Mouse (Mus musculus): ENCODE results near the gene Smc3. TPM values are rescaled to one million over a fixed set of nuclear protein-coding genes. Genes with fewer than 3 reads are reported as not detected.
"Not testable (repeated sequence)": the region's sequence is repeated elsewhere in the genome, so short reads cannot be mapped to it uniquely, and the experiment has no call there.

Gene Smc3
- total RNA-seq, 1 experiment from 2014 or later, result 39.2 TPM

GRCm38 (mm10) chr19:53653624-53654467, 53.6 kb downstream of the Smc3 start:
- DNase-seq, result no peak

DNA sequence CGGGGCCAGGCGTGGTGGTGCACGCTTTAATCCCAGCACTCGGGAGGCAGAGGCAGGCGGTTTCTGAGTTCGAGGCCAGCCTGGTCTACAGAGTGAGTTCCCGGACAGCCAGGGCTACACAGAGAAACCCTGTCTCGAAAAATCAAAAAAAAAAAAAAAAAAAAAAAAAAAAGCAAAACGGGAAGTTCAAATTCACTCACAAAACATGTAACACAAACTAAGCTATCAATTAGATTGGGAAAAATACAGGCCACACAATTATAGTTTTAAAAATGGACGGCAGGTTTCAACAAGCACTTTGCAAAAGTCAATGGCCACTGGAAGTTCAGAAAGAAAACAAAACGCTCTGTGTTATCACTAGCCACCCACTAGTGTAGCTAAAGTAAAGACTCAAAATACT, 56.2 kb downstream of the Smc3 start:
- not testable (repeated sequence) for DNase-seq

DNA sequence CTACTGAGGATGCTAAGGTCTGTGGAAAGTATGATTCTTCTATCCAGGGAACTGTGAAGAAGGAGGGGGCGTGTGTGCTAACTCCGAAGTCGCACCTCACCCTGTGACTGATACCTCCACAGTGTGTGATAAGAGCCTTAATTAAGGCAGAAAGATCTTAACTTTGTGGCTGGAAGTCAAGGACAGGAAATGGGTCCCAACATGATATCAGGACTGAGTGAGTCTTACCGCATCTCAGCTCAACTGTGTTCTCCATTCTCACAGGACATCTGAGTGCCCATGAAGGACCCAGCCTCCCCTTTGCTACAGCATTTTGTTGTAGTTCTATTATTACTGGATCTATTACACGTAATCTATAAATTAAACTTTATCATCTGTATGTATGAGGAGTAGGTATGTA, 57.2 kb downstream of the Smc3 start:
- DNase-seq, result no peak

GRCm38 (mm10) chr19:53660722-53661420, 60.7 kb downstream of the Smc3 start:
- DNase-seq, result no peak

DNA sequence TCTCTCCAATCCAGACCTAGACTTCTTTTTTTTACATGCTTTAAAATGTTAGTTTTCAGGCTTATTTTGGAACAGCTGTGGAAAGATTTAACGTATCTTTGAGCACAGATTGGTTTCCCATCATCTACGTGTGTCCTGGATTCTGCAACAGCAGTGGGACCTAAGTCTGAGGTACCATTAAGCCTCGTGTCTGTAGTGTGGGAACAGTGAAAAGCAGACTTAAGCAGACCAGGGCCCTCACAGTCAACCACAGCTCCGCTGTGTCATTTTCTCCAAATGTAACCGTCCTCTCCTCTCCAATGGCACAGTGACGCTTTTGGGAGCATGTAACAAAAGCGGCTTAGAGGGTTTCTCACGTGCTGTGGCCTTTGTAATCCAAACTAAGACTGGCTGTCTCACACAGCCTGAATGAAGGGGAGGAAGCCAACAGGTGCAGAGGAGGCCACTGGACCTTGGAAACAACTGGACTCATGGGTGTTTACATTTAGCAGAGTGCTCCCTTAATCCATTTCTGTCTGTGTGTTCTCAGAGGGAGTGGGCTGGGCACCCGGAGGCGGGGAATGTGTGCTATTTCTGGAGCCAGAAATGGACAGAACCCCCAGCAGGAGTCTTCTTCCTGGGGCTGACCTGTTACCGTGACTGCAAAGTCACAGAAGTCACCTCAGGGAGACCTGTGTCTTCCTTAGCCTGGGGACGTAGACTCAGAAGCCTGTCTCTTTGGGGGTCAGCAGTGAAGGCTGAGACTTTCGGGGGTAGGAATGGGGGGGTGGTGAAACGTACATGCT, 61.9 kb downstream of the Smc3 start:
- DNase-seq, result no peak

GRCm38 (mm10) chr19:53664831-53665230, 64.6 kb downstream of the Smc3 start:
- DNase-seq, result no peak

DNA sequence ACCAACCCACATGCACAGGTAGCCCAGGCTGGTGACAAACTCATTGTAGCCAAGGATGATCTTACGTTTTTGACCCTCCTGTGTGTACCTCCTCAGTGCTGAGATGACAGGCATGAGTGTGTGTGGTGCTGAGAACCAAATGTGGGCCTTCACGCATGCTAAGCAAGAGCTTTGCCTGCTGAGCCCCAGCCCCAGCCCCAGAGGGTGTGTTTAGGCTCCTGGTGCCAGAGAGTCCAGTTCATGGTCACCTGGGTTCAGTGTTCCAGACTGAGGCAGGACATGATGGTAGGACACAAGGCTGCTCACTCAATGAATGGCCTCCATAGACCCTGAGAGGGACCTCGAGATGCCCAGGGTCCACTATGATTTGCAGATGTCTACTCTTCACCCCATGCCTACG, 65.2 kb downstream of the Smc3 start:
- DNase-seq, result no peak

DNA sequence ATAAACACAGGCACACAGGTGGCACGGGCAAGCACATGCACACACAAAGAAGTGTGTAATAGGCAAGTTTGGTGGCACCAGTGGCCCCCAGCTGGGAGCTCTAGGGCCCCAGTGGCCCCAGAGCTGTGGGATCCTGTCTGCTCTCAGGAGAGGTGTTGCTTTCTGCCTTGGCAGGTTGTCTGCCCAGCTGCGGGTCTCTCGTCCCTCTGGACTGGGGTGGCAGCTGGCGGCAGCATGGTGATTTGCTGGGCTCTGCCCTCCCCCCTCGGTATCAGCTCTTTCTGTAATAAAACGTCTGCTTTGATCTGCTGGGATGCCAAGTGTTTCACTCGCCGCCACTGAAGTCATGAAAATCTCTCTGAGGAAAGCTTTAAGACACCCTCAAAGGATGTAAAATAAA, 66.5 kb downstream of the Smc3 start:
- DNase-seq, result no peak

GRCm38 (mm10) chr19:53668821-53669220, 68.6 kb downstream of the Smc3 start:
- no peak for DNase-seq

DNA sequence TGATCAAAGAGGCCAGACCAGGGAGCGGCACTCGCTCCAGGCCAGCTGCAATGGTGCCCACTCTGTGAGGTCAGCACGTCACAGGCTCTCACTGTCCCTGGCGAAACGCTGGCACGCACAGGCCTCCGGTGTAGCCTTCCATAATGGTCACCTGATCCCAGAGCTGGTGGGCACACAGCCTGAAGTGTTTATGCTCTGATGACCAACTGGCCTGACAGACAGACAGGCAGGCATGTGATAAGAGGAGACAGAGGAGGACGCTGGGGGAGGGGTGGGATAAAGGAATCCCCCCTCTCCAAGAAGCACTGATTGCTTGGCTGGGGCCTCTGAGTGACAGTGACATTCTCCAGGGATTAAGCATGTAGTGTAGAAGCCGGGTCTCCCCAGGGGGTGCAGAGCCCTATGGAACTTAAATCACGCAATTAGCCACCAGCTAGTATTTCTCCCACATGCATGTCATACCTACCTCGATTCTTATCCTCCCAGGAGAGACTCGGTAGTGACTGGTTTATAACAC, 70.5 kb downstream of the Smc3 start:
- DNase-seq, result no peak

- DNase-seq, result no peak
Measured at GRCm38 (mm10) chr19:53671432-53671831, 71.2 kb downstream of the Smc3 start.

DNA sequence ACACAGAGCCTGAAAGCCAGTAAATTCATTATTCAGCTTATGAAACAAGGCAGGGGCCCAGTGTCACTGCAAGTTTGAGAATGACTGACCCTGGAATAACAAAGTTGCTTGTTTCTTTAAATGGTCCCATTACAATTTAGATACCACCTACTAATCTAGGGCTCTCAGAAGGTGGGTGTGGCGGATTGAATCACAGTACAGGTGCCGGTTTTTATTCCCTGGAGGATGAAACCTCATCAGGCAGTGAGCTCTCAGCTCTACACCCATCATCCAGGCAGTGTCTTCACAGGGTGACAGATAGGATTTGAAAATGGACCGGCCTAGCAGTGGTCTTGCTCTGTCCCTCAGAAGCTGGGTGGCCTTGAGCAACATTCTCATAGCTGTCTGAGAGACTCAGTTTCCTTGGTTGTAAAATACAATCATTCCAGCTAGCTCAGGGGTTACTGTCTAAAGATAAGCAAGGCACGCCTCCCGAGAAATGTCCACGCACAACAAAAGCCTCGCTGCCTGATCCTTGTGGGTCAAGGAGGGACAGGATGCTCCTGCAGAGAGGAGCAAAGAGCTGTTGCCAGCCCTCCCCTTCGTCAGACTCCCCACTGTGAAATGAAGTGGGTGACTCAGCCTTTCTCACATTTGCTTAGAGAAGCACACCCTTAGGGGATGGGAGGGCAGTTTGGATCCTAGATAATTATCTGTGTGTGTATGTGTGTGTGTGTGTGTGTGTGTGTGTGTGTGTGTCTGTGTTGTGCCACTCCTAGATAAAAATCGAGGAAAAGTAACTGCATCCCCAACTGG, 74.1 kb downstream of the Smc3 start:
- DNase-seq, result no peak

GRCm38 (mm10) chr19:53676228-53676627, 76.0 kb downstream of the Smc3 start:
- DNase-seq, result no peak

GRCm38 (mm10) chr19:53676718-53677634, 76.8 kb downstream of the Smc3 start, which contains the start of gene Rbm20:
Gene Rbm20, plus strand, starts transcription at chr19:53677306.
- DNase-seq, result peak; percentile 63

DNA sequence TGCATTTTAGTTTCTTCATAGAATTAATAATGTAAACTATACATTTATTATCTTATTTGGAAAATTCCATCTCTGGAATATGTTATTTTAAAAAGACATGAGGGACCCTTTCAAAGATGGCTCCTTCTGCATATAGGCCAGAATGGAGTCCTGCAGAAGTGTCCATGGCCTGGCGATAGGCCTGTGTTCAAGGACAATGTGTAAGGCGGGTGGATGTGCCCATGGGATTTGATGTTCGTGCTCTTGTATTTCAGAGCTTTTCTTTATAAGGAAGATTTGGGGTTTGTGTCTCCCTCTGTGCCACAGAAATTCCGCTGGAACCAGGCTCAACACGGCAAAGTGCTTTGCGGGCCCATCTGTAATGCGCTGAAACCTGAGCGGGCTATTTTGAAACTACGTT, 79.0 kb downstream of the Smc3 start:
- no peak for DNase-seq

GRCm38 (mm10) chr19:53679981-53680380, 79.8 kb downstream of the Smc3 start:
- DNase-seq, result no peak

GRCm38 (mm10) chr19:53682427-53682826, 82.2 kb downstream of the Smc3 start:
- no peak for DNase-seq

DNA sequence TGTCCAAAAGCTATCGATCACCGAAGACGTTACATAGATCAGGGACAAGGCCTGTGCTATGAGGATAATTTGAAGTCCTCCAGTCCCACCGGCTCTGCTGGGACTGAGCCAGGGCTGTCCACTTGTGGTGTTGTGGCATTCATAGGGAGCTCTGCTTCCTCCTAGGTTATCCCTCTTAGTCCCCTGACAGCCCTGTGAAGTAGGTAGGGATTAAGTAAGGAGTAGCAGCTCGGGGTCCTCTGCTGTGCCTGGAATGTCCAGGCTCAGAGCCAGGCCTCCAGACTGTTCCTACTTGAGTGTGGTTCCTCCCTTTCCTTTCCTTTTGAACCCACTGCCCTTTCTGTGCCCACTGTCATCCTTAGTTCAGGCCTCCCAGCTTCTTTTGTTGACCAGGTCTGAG, 87.4 kb downstream of the Smc3 start:
- DNase-seq, result no peak

DNA sequence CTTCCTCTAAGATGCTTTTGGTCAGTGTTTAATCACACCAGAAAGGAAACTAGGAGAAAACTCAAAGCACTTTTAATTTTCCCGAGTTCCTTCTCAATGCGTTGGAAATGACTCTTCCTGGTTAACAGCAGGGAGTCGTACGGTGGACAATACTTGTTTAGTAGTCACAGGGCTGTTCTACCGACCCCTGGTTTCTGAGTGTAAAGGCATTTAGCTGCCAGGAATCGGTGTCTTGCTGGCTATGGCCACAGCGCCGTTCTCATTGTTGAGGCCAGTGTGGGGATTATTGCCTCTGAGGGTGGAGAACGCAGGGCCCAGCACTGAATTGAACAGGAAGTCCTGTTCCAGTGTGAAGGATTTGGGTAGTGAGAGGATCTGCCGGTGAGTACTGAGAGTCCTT, 90.6 kb downstream of the Smc3 start:
- no peak for DNase-seq

- DNase-seq, result no peak
Measured at GRCm38 (mm10) chr19:53694020-53694419, 93.8 kb downstream of the Smc3 start.

Data from adrenal gland, postnatal 25 days (tissue).